Mouse (Mus musculus): ENCODE measurements around the gene Dpysl5. TPM values are rescaled to one million over a fixed set of nuclear protein-coding genes. Genes with fewer than 3 reads are reported as not detected.

Gene Dpysl5
- polyA plus RNA-seq, 1 experiment from 2014 or later: 7.2 TPM

DNA sequence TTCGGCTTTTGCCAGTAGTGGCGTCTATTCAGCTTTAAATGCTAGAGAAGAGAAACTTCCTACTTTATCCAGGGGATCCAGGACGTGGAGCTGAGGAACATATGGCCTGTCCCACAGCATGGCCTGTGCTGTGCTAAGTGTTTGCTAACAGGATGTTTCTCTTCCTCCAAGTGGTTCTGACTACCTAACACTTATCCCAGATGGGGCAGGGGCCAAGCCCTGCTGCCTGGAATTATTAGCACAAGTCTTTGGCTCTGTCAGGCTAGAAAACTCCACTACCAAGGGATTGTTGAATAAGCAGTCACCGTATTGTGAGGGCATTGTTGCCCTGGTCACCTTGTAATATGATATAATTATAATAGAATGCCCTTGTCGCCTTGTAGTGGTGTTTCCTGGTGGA lies 111.3 kb downstream of the Dpysl5 start:
- H3K9me3 ChIP-seq (ENCODE audit: control insufficient read depth, low read length): no peaks in the 10 kb centered on the region
- no peak overlapping the region for H3K9ac ChIP-seq (ENCODE audit: low read depth, low read length)
- H3K27ac ChIP-seq (ENCODE audit: low read depth, low read length): no peak overlapping the region
- no peaks in the 10 kb centered on the region for H3K36me3 ChIP-seq (ENCODE audit: control insufficient read depth, insufficient read depth, low read length)
- WGBS: 75% methylated on average over 5 of the region's 5 CpGs
- H3K4me2 ChIP-seq (replicated peaks; ENCODE audit: low read depth, low read length): no peak overlapping the region
- no peak for ATAC-seq (ENCODE audit: low FRiP score, low TSS enrichment)
- no peak overlapping the region for H3K4me3 ChIP-seq (ENCODE audit: low read length)
- no peaks in the 10 kb centered on the region for H3K27me3 ChIP-seq (ENCODE audit: control insufficient read depth, insufficient read depth, low read length)
- H3K4me1 ChIP-seq (ENCODE audit: control insufficient read depth, insufficient read depth, low read length): no peaks in the 10 kb centered on the region

DNA sequence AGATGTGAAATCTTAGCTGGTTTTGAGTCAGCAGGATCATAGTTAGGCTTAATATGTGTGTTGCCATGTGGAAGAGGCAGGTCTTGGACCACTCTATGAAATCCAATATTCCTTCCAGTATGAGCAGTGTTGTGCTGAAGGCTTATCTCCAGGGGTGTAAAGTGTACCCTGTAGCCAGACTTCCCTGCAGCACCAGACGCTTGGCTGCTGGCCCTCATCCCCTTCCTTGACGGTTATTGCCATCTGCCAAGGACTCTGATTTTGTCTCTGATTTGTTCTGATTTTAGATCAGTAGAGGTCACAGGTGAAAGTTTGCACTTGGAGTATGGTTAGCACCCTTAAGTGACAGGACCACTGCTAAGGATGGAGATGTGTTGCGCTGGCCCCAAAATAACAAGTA lies 111.7 kb downstream of the Dpysl5 start:
- no peak for ATAC-seq (ENCODE audit: low FRiP score, low TSS enrichment)
- H3K27ac ChIP-seq (ENCODE audit: low read depth, low read length): no peak overlapping the region
- H3K4me2 ChIP-seq (replicated peaks; ENCODE audit: low read depth, low read length): no peak overlapping the region
- H3K27me3 ChIP-seq (ENCODE audit: control insufficient read depth, insufficient read depth, low read length): no peaks in the 10 kb centered on the region
- no peak overlapping the region for H3K4me3 ChIP-seq (ENCODE audit: low read length)
- H3K9me3 ChIP-seq (ENCODE audit: control insufficient read depth, low read length): no peaks in the 10 kb centered on the region
- WGBS: 79% methylated on average over 3 of the region's 3 CpGs
- no peaks in the 10 kb centered on the region for H3K36me3 ChIP-seq (ENCODE audit: control insufficient read depth, insufficient read depth, low read length)
- H3K4me1 ChIP-seq (ENCODE audit: control insufficient read depth, insufficient read depth, low read length): no peaks in the 10 kb centered on the region
- no peak overlapping the region for H3K9ac ChIP-seq (ENCODE audit: low read depth, low read length)

DNA sequence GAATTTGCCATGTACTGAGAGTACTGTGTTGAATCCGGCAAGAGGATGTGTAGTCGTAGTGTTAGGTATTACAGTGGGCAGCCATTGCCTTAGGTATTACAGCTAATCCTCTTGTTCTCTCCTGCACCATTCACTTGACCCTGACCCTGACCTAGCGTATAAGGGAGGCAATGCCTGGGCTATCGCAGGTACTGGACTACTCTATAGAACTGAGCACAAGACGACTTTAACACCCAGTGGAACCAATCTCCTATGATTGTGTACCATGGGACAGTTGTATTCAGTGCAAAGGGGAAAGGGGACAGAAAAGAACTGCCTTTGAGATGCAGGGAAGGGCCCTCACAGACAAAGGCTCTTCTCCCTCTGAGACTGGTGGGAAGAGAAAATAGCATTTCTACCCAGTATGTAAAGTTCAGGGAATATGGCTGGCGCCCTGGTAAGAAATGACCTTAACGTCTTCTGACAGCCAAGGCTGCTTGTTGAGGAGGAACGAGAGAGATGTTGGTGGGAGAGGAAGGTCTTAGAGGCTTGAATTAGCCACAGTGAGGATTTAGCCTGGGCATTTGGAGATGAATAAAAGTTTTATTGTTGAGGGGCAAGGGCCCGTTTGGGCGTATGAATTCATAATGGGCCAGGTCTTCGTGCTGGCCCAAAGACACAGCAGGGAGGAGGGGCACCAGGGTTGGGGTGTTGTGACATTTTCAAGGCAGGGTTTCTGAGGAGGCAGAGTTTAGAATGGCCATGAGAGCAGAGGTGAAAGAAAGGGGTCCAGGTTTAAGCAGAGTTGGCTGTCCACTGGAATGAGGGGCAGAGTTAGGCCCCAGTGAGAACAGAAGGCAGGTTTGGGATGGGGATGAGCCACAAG lies 113.0 kb downstream of the Dpysl5 start:
- Histone ChIP-seq H3K9ac (ENCODE audit: low read depth, low read length) (no peak overlapping the region), H3K27ac (ENCODE audit: low read depth, low read length) (no peak overlapping the region), H3K4me1 (ENCODE audit: control insufficient read depth, insufficient read depth, low read length) (no peaks in the 10 kb centered on the region), H3K36me3 (ENCODE audit: control insufficient read depth, insufficient read depth, low read length) (no peaks in the 10 kb centered on the region), H3K4me2 (replicated peaks; ENCODE audit: low read depth, low read length) (no peak overlapping the region), H3K9me3 (ENCODE audit: control insufficient read depth, low read length) (no peaks in the 10 kb centered on the region), H3K4me3 (ENCODE audit: low read length) (no peak overlapping the region), H3K27me3 (ENCODE audit: control insufficient read depth, insufficient read depth, low read length) (no peaks in the 10 kb centered on the region)
- ATAC-seq (ENCODE audit: low FRiP score, low TSS enrichment): no peak
- WGBS: 90% methylated on average over 11 of the region's 11 CpGs

DNA sequence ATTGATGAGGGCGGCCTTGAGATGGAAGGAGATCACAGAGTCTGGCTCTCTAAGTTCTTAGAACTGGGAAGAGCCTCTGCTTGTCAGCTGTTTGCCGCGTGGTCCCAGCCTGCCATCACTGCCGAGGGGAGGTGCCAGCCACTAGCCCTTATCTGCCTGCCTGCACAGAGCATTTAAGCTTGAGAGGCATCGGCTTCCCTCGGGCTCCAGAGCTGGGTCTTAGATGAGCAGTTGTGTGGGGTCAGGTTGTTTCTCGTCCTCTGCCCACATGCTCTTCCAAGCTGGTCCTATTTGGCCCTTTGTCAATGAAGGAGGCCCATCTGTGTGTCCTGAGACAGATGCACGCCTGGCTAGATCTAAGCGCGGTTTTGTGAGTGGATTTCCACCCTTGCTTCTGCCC lies 113.8 kb downstream of the Dpysl5 start:
- Histone ChIP-seq H3K27me3 (ENCODE audit: control insufficient read depth, insufficient read depth, low read length) (no peaks in the 10 kb centered on the region), H3K4me1 (ENCODE audit: control insufficient read depth, insufficient read depth, low read length) (no peaks in the 10 kb centered on the region), H3K9me3 (ENCODE audit: control insufficient read depth, low read length) (no peaks in the 10 kb centered on the region), H3K27ac (ENCODE audit: low read depth, low read length) (no peak overlapping the region), H3K4me3 (ENCODE audit: low read length) (no peak overlapping the region), H3K9ac (ENCODE audit: low read depth, low read length) (no peak overlapping the region), H3K36me3 (ENCODE audit: control insufficient read depth, insufficient read depth, low read length) (no peaks in the 10 kb centered on the region), H3K4me2 (replicated peaks; ENCODE audit: low read depth, low read length) (no peak overlapping the region)
- 68% methylated on average over 10 of the region's 10 CpGs for WGBS
- no peak for ATAC-seq (ENCODE audit: low FRiP score, low TSS enrichment)

DNA sequence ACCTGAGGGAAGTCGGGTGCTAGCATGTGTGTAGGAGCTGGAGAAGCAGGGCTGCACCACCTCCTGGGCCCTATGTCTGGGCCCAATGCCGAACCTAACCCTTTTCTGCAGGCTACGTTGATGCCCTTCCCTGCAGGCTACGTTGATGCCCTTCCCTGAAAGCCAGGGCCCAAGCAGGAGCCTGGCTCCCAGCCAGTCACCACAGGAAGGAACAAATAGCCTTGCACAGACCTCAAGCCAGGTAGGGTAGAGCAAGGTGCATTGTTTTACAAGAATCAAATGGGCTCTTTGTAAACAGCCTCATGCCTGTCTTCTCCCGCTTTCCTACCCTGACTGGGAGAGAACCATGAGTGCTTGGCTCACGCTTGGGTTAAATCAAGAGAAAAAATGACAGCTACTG lies 114.5 kb downstream of the Dpysl5 start:
- Histone ChIP-seq H3K27ac (ENCODE audit: low read depth, low read length) (no peak overlapping the region), H3K4me2 (replicated peaks; ENCODE audit: low read depth, low read length) (no peak overlapping the region), H3K4me1 (ENCODE audit: control insufficient read depth, insufficient read depth, low read length) (no peaks in the 10 kb centered on the region), H3K9me3 (ENCODE audit: control insufficient read depth, low read length) (no peaks in the 10 kb centered on the region), H3K27me3 (ENCODE audit: control insufficient read depth, insufficient read depth, low read length) (no peaks in the 10 kb centered on the region), H3K36me3 (ENCODE audit: control insufficient read depth, insufficient read depth, low read length) (no peaks in the 10 kb centered on the region), H3K9ac (ENCODE audit: low read depth, low read length) (no peak overlapping the region), H3K4me3 (ENCODE audit: low read length) (no peak overlapping the region)
- WGBS: 79% methylated on average over 6 of the region's 6 CpGs
- ATAC-seq (ENCODE audit: low FRiP score, low TSS enrichment): no peak

DNA sequence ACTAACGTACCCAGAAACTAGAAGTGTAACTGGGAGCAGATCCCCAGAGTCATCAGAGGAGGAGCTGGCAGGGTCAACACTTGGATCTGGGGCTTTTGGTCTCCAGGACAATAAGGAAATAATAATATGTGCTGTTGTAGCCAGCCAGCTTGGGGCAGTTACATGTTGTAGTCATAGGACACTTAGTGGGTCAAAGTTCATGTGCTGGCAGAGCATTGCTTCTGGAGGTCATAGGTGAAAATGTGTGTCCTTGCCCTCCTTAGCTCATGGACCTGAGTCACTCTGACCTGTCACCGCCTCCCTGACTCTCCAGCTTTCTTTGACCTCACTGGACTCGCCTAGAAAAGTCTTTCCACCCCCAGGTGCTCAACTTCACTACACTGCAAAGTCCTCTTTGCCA lies 122.1 kb downstream of the Dpysl5 start:
- Histone ChIP-seq H3K27ac (ENCODE audit: low read depth, low read length) (no peak overlapping the region), H3K9me3 (ENCODE audit: control insufficient read depth, low read length) (peaks cover 4% of the 10 kb centered on the region; the same call in 1 of the 2 replicates), H3K4me2 (replicated peaks; ENCODE audit: low read depth, low read length) (no peak overlapping the region), H3K27me3 (ENCODE audit: control insufficient read depth, insufficient read depth, low read length) (no peaks in the 10 kb centered on the region), H3K9ac (ENCODE audit: low read depth, low read length) (no peak overlapping the region), H3K4me1 (ENCODE audit: control insufficient read depth, insufficient read depth, low read length) (no peaks in the 10 kb centered on the region), H3K36me3 (ENCODE audit: control insufficient read depth, insufficient read depth, low read length) (no peaks in the 10 kb centered on the region), H3K4me3 (ENCODE audit: low read length) (no peak overlapping the region)
- ATAC-seq (ENCODE audit: low FRiP score, low TSS enrichment): no peak
- WGBS: 85% methylated on average over 3 of the region's 3 CpGs

DNA sequence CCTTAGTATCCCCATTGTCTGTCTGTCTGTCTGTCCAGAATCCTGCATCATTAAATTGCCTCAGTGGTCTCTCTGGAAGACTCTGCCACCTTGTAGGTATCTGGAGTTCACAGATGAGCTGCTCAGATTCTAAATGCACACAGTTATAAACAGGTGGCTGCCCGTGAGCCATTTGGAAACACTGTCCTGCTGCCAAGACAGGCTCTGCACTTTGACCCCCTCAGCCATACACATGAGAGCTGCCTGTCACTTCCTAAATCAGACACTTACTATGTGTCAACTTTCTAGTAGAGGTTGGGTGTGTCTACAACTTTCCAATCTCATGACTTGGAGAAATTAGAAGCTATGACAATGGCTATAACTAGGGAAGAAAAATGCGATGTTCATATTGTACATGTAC lies 128.4 kb downstream of the Dpysl5 start:
- no peaks in the 10 kb centered on the region for H3K4me1 ChIP-seq (ENCODE audit: control insufficient read depth, insufficient read depth, low read length)
- H3K4me3 ChIP-seq (ENCODE audit: low read length): no peak overlapping the region
- no peak overlapping the region for H3K4me2 ChIP-seq (replicated peaks; ENCODE audit: low read depth, low read length)
- H3K9ac ChIP-seq (ENCODE audit: low read depth, low read length): no peak overlapping the region
- H3K36me3 ChIP-seq (ENCODE audit: control insufficient read depth, insufficient read depth, low read length): no peaks in the 10 kb centered on the region
- peaks cover 4% of the 10 kb centered on the region; the same call in 1 of the 2 replicates for H3K9me3 ChIP-seq (ENCODE audit: control insufficient read depth, low read length)
- ATAC-seq (ENCODE audit: low FRiP score, low TSS enrichment): no peak
- H3K27ac ChIP-seq (ENCODE audit: low read depth, low read length): no peak overlapping the region
- 82% methylated on average over 2 of the region's 2 CpGs for WGBS
- no peaks in the 10 kb centered on the region for H3K27me3 ChIP-seq (ENCODE audit: control insufficient read depth, insufficient read depth, low read length)

DNA sequence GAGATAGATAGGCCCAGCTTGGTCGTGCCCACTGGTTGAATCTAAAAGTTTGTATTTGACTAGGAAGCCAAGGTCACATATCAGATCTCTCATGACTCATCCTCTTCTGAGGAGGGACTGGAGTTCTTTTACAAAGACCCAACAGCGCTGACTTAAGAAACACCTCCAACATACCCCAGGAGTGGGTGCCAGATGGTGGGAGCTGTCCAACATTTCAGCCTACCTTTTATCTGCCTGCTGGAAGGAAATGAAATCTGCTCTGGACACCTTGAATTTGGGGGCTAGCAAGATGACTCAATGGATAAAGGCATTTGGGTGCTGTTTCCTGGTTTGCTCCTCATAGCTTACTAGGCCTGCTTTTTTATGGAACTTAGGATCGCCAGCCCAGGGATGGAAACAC lies 130.5 kb downstream of the Dpysl5 start:
- Histone ChIP-seq H3K27ac (ENCODE audit: low read depth, low read length) (no peak overlapping the region), H3K36me3 (ENCODE audit: control insufficient read depth, insufficient read depth, low read length) (no peaks in the 10 kb centered on the region), H3K9me3 (ENCODE audit: control insufficient read depth, low read length) (peaks cover under 1% of the 10 kb centered on the region; the same call in 1 of the 2 replicates), H3K27me3 (ENCODE audit: control insufficient read depth, insufficient read depth, low read length) (no peaks in the 10 kb centered on the region), H3K4me1 (ENCODE audit: control insufficient read depth, insufficient read depth, low read length) (no peaks in the 10 kb centered on the region), H3K4me2 (replicated peaks; ENCODE audit: low read depth, low read length) (no peak overlapping the region), H3K9ac (ENCODE audit: low read depth, low read length) (no peak overlapping the region), H3K4me3 (ENCODE audit: low read length) (no peak overlapping the region)
- WGBS: 52% methylated on average over 3 of the region's 3 CpGs
- ATAC-seq (ENCODE audit: low FRiP score, low TSS enrichment): no peak
